Mouse (Mus musculus): ENCODE data around the gene Pfkfb3.
A peak's percentile ranks its signal among the peaks of the same experiment; 100 is the strongest.
"Not testable (repeated sequence)": the region's sequence is repeated elsewhere in the genome, so short reads cannot be mapped to it uniquely, and the experiment has no call there.

Gene Pfkfb3

DNA sequence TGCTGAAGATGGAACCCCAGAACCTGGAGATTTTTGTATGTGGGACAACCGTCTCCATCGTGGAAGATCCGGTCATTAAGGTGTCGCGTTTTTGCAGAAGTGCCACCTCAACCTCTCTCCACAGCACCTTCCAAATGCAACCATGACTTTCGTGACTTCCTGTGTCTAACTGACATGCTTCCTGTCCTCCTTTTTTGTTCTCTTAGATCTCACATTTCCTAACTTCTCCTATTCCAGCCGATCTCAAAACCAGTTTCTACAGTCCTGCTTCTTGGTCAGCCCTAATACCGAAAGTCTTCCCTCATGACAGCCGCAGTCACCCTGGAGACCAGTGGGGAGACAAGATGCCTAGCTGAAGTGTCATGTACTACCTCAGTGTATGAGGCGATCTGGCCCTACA, 5.4 kb downstream of the Pfkfb3 start:
- DNase-seq (ENCODE audit: low spot score): no peak

GRCm38 (mm10) chr2:11547609-11548008, 6.3 kb downstream of the Pfkfb3 start:
- DNase-seq (ENCODE audit: low spot score): no peak

GRCm38 (mm10) chr2:11546091-11546490, 7.8 kb downstream of the Pfkfb3 start:
- DNase-seq (ENCODE audit: low spot score): peak; percentile 26

DNA sequence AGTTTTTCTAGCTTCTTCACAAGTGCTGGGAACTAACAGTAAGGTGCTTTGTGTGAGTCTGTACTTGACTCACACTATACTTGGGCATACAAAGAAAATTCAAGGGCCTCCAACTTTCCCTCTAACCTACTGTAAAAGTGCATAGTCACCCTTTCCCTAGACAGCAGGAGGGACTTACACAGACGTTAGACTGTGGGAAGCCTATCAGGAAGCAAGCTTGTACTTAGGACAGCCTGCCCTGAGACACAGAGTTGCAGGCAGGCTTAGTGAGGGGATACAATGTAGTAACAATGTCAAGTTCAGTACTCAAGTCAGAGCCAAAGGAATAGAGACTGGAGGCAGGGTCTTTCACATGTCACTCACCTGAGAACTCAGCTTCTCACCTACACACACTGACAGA, 8.5 kb downstream of the Pfkfb3 start:
- DNase-seq (ENCODE audit: low spot score): no peak

DNA sequence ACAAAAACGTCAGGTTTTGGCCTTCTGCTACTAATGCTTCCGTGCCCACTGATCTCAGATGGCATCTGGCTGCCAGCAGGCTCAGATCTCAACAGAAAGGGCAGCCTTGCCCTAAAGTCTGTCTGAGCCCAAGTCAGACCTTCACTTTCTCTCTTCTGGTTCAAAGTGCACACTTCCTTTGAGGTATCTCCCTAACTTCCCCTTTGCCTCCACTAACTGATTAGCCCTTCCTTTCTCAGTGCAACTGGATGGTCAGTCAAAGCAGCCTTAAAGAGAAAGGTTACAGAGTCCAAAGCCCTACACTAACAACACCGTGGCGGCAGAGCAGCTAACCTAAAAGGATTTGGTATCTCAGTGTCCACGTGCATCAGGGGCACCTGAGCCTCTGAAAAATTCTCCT, 9.5 kb downstream of the Pfkfb3 start:
- peak; percentile 16 for DNase-seq (ENCODE audit: low spot score)

DNA sequence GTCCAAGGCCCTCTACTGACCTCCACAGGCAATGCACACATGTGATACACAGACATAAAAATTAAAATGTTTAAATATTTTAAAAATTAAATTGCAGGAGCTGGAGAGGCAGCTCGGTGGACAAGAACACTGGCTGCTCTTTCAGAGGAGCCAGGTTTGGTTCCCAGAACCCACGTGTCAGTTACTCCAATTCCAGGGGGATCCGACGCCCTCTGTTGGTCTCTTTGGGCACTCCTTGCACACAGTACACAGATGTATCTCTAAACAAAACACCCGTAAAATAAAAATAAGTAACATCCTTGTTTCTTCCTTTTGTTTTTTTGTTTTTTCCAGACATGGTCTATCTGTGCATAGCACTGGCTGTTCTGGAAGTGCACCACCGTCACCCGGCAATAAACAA, 10.7 kb downstream of the Pfkfb3 start:
- DNase-seq (ENCODE audit: low spot score): no peak

DNA sequence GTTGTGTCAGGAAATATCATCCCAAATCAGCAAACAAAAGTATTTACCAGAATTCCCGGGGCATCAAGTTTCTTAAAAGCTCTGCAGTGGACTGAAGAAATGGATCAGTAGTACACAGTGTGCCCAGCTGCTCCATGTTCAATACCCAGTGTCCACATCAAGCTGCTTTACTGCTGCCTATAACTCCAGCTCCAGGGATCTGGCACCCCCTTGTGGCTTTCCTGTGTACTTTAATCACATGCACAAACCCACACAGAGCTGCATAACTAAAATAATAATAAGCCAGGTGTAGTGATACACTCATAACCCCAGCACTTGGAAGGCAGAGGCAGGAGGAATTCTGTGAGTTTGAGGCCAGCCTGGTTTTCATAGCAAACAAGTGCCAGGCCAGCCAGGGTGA, 11.2 kb downstream of the Pfkfb3 start:
- DNase-seq (ENCODE audit: low spot score): peak; percentile 24

GRCm38 (mm10) chr2:11542121-11542520, 11.8 kb downstream of the Pfkfb3 start:
- DNase-seq (ENCODE audit: low spot score): no peak

DNA sequence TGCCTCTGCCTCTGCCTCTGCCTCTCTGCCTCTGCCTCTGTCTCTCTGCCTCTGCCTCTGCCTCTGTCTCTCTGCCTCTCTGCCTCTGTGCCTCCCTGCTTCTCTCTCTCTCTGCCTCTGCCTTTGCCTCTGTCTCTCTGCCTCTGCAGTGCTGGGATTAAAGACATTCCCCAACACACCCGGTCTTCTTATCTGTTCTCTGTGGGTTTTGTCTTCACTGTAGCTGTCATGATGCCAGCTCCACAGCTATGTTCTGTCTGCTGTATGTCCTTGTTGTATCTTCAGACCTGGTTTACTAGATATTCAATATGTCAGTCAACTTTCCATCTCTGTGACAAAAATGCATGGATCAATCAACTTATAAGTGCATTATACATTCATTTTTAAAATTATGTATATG, 12.3 kb downstream of the Pfkfb3 start:
- not testable (repeated sequence) for DNase-seq (ENCODE audit: low spot score)

DNA sequence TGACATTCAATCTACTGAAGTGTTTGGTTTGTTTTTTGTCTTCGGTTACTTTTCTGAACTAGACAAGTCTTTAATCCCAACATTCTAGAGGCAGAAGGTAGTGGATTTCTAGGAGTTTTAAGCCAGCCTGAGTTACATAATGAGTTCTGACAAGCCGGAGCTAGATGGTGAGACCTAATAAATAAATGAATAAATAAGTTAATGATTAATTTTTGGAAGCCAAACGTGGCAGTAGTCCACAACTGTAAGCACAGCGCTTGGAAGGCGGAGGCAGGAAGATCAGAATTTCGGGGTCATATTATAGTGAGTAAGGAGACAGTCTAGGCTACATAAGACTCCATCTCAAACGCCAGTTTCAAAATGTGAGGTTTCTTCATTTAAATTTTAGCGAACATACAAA, 17.9 kb downstream of the Pfkfb3 start:
- no peak for DNase-seq (ENCODE audit: low spot score)

GRCm38 (mm10) chr2:11535412-11535928, 18.4 kb downstream of the Pfkfb3 start:
- peak; percentile 91 for DNase-seq (ENCODE audit: low spot score)

GRCm38 (mm10) chr2:11534826-11535225, 19.1 kb downstream of the Pfkfb3 start:
- DNase-seq (ENCODE audit: low spot score): no peak

DNA sequence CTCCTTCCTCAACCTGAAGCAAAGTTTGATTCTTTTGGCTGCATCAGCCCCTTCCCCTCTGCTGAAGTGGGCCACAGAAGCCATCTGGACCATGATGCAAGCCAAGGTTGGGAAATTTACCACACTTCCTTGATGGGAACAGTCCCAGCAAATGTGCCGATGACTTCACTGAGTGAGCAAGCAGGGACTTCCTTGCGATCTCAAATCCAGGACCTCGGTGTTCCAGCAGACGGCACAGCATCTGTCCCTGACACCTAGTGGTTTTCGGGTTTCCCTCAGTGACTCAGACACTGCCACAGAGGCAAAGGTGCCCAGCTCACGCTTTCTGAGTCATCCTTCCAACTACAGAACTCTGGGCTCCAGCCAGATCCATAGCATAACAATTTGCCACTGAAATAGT, 23.8 kb downstream of the Pfkfb3 start:
- DNase-seq (ENCODE audit: low spot score): no peak

DNA sequence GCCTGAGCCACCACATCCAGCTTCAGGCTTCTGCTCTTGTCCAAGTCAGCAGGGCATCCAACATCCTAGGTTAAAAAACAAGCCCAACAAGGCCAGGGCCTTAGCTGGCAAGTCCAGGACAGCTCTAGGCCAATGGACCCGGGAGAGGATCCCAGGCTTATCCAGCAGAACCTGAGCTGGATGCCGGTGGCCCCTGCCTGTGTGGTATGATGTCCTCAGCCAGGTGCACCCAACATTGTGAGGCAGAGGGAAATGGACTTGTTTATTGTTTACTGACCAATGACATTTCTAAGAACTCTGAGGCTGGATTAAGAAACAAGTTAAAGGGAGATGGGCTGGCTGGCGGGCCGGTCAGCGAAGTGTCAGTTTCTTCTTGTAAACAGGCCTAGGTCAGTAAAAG, 27.8 kb downstream of the Pfkfb3 start:
- DNase-seq (ENCODE audit: low spot score): no peak

GRCm38 (mm10) chr2:11524736-11525135, 29.1 kb downstream of the Pfkfb3 start:
- no peak for DNase-seq (ENCODE audit: low spot score)

- no peak for DNase-seq (ENCODE audit: low spot score)
Measured at GRCm38 (mm10) chr2:11521758-11522157, 32.1 kb downstream of the Pfkfb3 start.

- DNase-seq (ENCODE audit: low spot score): no peak
Measured at GRCm38 (mm10) chr2:11520786-11521185, 33.1 kb downstream of the Pfkfb3 start.

- DNase-seq (ENCODE audit: low spot score): no peak
Measured at GRCm38 (mm10) chr2:11515828-11516227, 38.0 kb downstream of the Pfkfb3 start.

DNA sequence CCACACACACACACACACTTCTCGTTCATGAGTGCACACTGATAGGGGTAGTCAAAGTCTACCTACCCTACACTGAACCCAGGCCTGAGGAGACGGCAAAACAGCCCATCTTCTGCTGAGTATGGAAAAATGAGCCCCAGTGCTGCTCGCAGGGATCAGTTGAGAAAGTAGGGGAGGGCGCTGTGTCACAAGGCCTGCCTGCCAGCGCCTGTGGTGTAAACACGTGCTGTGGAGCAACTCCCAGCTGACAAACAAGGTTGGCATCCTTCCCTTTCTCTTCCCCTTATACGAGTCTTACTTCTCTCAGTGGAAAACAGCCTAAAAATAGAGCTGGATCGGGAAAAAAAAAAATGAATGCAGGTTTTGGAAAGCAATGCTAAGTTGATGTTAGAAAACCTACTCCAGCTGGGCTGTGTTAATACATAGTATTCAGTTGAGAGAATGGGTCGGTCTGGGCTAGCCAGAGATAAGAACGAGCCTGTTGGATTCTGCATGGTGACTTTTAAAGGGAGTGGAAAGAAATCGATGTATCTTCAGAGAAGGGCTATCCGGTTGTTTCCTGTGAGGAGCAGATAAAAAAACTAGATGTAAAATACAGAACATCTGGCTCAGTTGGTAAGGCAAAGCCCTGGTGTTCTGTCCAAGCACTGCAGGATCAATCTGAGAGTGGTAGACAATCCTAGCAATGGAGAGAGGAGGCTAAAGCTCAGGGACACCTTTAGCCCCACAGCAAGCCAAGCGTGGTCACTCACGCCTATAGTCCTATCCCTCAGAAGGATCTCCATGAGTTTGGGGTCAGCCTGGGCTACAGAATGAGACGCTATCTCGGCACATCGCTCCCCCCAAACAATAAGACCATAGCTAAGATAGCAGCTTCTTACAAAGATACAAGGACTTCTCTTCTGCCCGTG, 40.6 kb downstream of the Pfkfb3 start:
- no peak for DNase-seq (ENCODE audit: low spot score)

DNA sequence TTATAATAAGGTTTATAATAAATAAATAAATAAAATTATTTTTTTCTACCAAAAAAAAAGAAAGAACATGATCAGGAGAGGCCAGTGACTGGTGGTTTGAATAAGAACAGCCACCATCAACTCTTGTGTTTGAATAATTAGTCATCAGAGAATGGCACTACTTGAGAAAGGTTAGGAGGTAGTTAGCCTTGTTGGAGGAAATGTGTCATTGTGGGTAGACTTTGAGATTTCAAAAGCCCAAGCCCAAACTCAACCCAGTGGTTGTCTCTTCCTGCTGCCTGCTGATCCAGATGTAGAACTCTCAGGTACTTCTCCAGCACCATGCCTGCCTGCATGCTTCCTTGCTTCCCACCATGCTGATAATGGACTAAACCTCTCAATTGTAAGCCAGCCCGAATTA, 41.8 kb downstream of the Pfkfb3 start:
- no peak for DNase-seq (ENCODE audit: low spot score)

GRCm38 (mm10) chr2:11503736-11504135, 50.1 kb downstream of the Pfkfb3 start:
- no peak for DNase-seq (ENCODE audit: low spot score)

- peak; percentile 62 for DNase-seq (ENCODE audit: low spot score)
Measured at GRCm38 (mm10) chr2:11502901-11503431, 50.9 kb downstream of the Pfkfb3 start.

DNA sequence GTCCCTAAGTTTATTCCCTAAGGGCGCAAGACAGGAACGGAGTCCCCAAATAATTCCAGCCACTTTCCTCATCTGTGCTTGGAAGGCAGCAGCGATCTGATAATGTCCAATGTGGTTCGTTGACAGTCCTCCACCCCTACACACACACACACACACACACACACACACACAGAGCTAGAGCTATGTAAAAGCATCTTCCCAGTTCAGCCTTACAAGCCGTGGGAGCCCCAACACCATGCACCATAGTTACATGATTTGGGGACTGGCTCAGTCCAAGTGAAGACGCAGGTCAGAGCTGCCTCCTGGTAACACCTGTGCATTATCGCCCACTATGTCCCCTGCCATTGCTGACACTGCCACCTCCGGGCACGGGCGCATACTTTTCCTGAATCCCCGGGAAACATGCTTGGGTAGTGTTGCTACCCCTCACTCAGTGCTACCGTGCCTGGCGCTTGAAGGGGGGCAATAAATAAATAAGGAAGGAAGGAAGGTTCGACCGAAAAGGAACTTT, 51.6 kb downstream of the Pfkfb3 start:
- no peak for DNase-seq (ENCODE audit: low spot score)

Measured in yolk sac, embryonic 10.5 days (tissue).